Mouse (Mus musculus) brain, embryonic 14.5 days (tissue): ENCODE results near the gene Kansl3.

Experiments used
- CTCF ChIP-seq: fragments of 200-500 bp; IDR thresholded peaks from 2 replicates; pipeline ENCODE4 v1.5.1; 2012; ENCODE audit warnings: inconsistent platforms, mild to moderate bottlenecking, moderate library complexity, borderline replicate concordance; ENCODE audit not compliant: insufficient read depth, insufficient read length; ENCODE audit errors: extremely low read depth
- POLR2A ChIP-seq: fragments of 200-500 bp; IDR thresholded peaks from 2 replicates; pipeline ENCODE4 v1.6.1; 2012; ENCODE audit warnings: mild to moderate bottlenecking, inconsistent platforms, borderline replicate concordance; ENCODE audit not compliant: poor library complexity, insufficient read depth, insufficient read length, severe bottlenecking; ENCODE audit errors: extremely low read depth

GRCm38 (mm10) chr1:36342547-36342946 is 26.4 kb downstream of the Kansl3 start:
- TF ChIP-seq POLR2A = no peak
- TF ChIP-seq CTCF = no peak
